Mouse (Mus musculus) erythroblast, adult 5-6 weeks (primary cell): ENCODE results near the gene Kcnk5. TPM values are rescaled to one million over a fixed set of nuclear protein-coding genes. Genes with fewer than 3 reads are reported as not detected.
A peak's percentile ranks its signal among the peaks of the same experiment; 100 is the strongest.

Source experiments
- ATAC-seq: replicated peaks from 2 replicates; pipeline ENCODE4 v1.8.0; 2016; ENCODE audit warnings: moderate number of reproducible peaks, mild to moderate bottlenecking, moderate TSS enrichment, inconsistent platforms; ENCODE audit not compliant: poor library complexity, low FRiP score, severe bottlenecking
- total RNA-seq, 2 experiments: library from RNA; stranded (forward) in 1 of 2; stranded (reverse) in 1 of 2; fragments of 150-400 nt in 1 of 2; fragments of 200-764, 138-1000 nt in 1 of 2; gene quantifications; 2 replicates each; pipeline versions ENCODE4 v1.2.3 to v1.2.4; 2015 to 2017; ENCODE audit warnings: low replicate concordance in 2 of 2

Kcnk5 gene
- total RNA-seq, 2 experiments from 2014 or later, result 0.26 TPM; not detected in 1

GRCm38 (mm10) chr14:20203301-20203700, 21.7 kb upstream of the Kcnk5 start:
- ATAC-seq, result no peak

- ATAC-seq, result no peak
Observed at GRCm38 (mm10) chr14:20202655-20203181, 21.1 kb upstream of the Kcnk5 start.

- no peak for ATAC-seq
Observed at GRCm38 (mm10) chr14:20201066-20201683, 19.6 kb upstream of the Kcnk5 start.

- no peak for ATAC-seq
Observed at GRCm38 (mm10) chr14:20193103-20193715, 11.6 kb upstream of the Kcnk5 start.

- ATAC-seq, result no peak
Observed at GRCm38 (mm10) chr14:20191136-20191735, 9.6 kb upstream of the Kcnk5 start.

GRCm38 (mm10) chr14:20189751-20190150, 8.1 kb upstream of the Kcnk5 start:
- ATAC-seq, result no peak

- ATAC-seq, result no peak
Observed at GRCm38 (mm10) chr14:20185426-20185825, 3.8 kb upstream of the Kcnk5 start.

GRCm38 (mm10) chr14:20183701-20184100, 2.1 kb upstream of the Kcnk5 start:
- no peak for ATAC-seq

- ATAC-seq, result no peak
Observed at GRCm38 (mm10) chr14:20182596-20182995, 987 bp upstream of the Kcnk5 start.

GRCm38 (mm10) chr14:20180751-20181162, 852 bp downstream of the Kcnk5 start:
- ATAC-seq, result peak; percentile 79

- no peak for ATAC-seq
Observed at GRCm38 (mm10) chr14:20180304-20180703, 1.3 kb downstream of the Kcnk5 start.

GRCm38 (mm10) chr14:20179731-20180280, 1.8 kb downstream of the Kcnk5 start:
- ATAC-seq, result no peak

- no peak for ATAC-seq
Observed at GRCm38 (mm10) chr14:20179080-20179479, 2.5 kb downstream of the Kcnk5 start.

GRCm38 (mm10) chr14:20178593-20178992, 3.0 kb downstream of the Kcnk5 start:
- ATAC-seq, result no peak

GRCm38 (mm10) chr14:20177494-20178123, 4.0 kb downstream of the Kcnk5 start:
- no peak for ATAC-seq

- no peak for ATAC-seq
Observed at GRCm38 (mm10) chr14:20175705-20176104, 5.9 kb downstream of the Kcnk5 start.

- no peak for ATAC-seq
Observed at GRCm38 (mm10) chr14:20175114-20175513, 6.5 kb downstream of the Kcnk5 start.

- ATAC-seq, result no peak
Observed at GRCm38 (mm10) chr14:20174696-20175095, 6.9 kb downstream of the Kcnk5 start.

GRCm38 (mm10) chr14:20173873-20174490, 7.6 kb downstream of the Kcnk5 start:
- no peak for ATAC-seq

- no peak for ATAC-seq
Observed at GRCm38 (mm10) chr14:20172924-20173323, 8.7 kb downstream of the Kcnk5 start.
